Comparison of ENCODE assay signal across 8 mouse cellular contexts in the genomic region with DNA sequence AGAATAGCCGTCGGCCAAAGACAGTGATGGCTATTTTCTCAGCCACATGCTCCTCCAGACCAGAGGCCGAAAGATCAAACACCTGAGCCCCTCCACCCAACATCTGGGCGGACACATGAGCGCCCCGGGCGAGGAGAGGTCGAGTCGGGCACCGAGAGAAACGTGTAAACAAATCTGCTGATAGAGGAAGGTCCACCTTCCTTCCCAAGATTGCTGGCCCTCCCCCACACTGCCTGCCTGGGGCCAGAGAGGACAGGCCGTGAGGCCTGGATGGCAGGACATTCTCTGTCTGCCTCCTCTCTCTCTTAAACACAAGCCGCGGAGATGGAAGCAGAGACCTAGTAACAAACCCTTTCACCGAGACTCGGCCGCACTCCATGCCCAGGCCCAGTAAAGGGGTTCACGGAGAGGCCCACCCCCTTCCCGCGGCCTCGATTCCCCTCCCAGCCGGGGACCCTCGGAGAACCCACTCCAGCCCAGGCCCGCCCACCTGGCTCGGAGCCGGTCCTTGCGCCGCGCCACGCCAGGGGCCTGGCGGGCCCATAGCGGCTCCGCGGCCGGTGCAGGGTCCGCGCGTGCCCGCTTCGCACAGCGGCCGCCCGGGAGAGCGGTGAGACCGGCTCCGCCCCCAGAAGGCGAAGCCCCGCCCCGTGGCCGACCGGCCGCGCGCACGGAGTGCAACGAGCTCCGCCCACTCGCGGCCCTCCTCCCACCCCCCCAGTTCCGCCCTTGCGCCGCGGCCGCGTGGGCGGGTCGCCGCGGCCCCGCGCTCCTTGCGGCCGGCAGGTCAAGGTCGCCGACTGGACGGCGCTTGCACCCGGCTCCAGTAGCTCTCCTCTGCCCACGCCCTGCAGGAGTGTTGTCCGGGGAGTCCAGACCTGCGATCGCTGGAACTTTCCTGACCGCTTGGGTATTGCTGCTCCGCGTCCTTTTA. TPM values are rescaled to one million over a fixed set of nuclear protein-coding genes. Genes with fewer than 3 reads are reported as not detected.
A peak's percentile ranks its signal among the peaks of the same experiment; 100 is the strongest.
DNase-seq lines count a peak whose midpoint lies in the region; ATAC-seq and TF ChIP-seq lines count a peak whose summit lies in the region.

No protein-coding gene starts in this region.

- peak overlapping the region; percentile 85 for H3K4me2 ChIP-seq in forebrain, embryonic 12.5 days
- peak overlapping the region; percentile 66 for H3K4me2 ChIP-seq in heart, postnatal 0 days (ENCODE audit: low read depth, low read length)
- H3K4me2 ChIP-seq in neural tube, embryonic 14.5 days (ENCODE audit: low read depth, low read length), result peak overlapping the region; percentile 90

- peak; percentile 69 for TF ChIP-seq POLR2A in testis, adult 2 months (IDR thresholded peaks at IDR 0.05; ENCODE audit: control insufficient read depth, low read depth, low read length)

- under 1% methylated on average over 73 of the region's 85 CpGs for WGBS in forebrain, embryonic 12.5 days
- WGBS in heart, postnatal 0 days, result under 1% methylated on average over 64 of the region's 85 CpGs
- WGBS in neural tube, embryonic 14.5 days, result under 1% methylated on average over 84 of the region's 85 CpGs

- H3K4me1 ChIP-seq in forebrain, embryonic 12.5 days, result peaks cover 42% of the 10 kb centered on the region
- H3K4me1 ChIP-seq in heart, postnatal 0 days (ENCODE audit: control insufficient read depth, insufficient read depth), result peaks cover 15% of the 10 kb centered on the region
- H3K4me1 ChIP-seq in neural tube, embryonic 14.5 days (ENCODE audit: control insufficient read depth, insufficient read depth, low read length), result peaks cover 25% of the 10 kb centered on the region
- H3K4me1 ChIP-seq in testis, adult 2 months (ENCODE audit: control insufficient read depth, insufficient read depth, low read length), result peaks cover 19% of the 10 kb centered on the region

- H3K9me3 ChIP-seq in forebrain, embryonic 12.5 days, result no peaks in the 10 kb centered on the region
- no peaks in the 10 kb centered on the region for H3K9me3 ChIP-seq in heart, postnatal 0 days (replicated peaks; ENCODE audit: control insufficient read depth, low read length)
- H3K9me3 ChIP-seq in neural tube, embryonic 14.5 days (ENCODE audit: control insufficient read depth, low read length), result no peaks in the 10 kb centered on the region

- no peaks in the 10 kb centered on the region; the same call in 1 of the 2 replicates for H3K27me3 ChIP-seq in forebrain, embryonic 12.5 days
- H3K27me3 ChIP-seq in heart, postnatal 0 days (ENCODE audit: control insufficient read depth, insufficient read depth, low read length), result no peaks in the 10 kb centered on the region
- no peaks in the 10 kb centered on the region for H3K27me3 ChIP-seq in neural tube, embryonic 14.5 days (ENCODE audit: control insufficient read depth, insufficient read depth, low read length)
- H3K27me3 ChIP-seq in testis, adult 2 months (ENCODE audit: control insufficient read depth, insufficient read depth, low read length), result no peaks in the 10 kb centered on the region

- peak overlapping the region; percentile 80 for H3K27ac ChIP-seq in forebrain, embryonic 12.5 days
- peak overlapping the region; percentile 95 for H3K27ac ChIP-seq in heart, postnatal 0 days (ENCODE audit: low read depth)
- H3K27ac ChIP-seq in neural tube, embryonic 14.5 days (ENCODE audit: low read depth, low read length), result peak overlapping the region; percentile 83
- peak overlapping the region; percentile 97 for H3K27ac ChIP-seq in testis, adult 2 months (ENCODE audit: control insufficient read depth, insufficient read depth, low read depth, low read length)

- TF ChIP-seq CTCF in heart, postnatal 0 days (IDR thresholded peaks at IDR 0.05; ENCODE audit: low read depth), result 0 out of 2 replicates have a peak, but pooled peaks have one; percentile 4
- TF ChIP-seq CTCF in testis, adult 2 months (IDR thresholded peaks at IDR 0.05; ENCODE audit: control insufficient read depth, insufficient read depth, insufficient replicate concordance, low read depth, low read length), result no peak

- H3K4me3 ChIP-seq in forebrain, embryonic 12.5 days (replicated peaks), result peak overlapping the region; percentile 80
- H3K4me3 ChIP-seq in heart, postnatal 0 days (ENCODE audit: low read depth, low read length), result peak overlapping the region; percentile 93
- H3K4me3 ChIP-seq in neural tube, embryonic 14.5 days (ENCODE audit: low read depth, low read length), result peak overlapping the region; percentile 75
- peak overlapping the region; percentile 99 for H3K4me3 ChIP-seq in testis, adult 2 months (ENCODE audit: control insufficient read depth, low read depth, low read length)

- peak overlapping the region; percentile 87 for H3K9ac ChIP-seq in forebrain, embryonic 12.5 days
- H3K9ac ChIP-seq in heart, postnatal 0 days (replicated peaks; ENCODE audit: low read depth, low read length), result peak overlapping the region; percentile 69
- H3K9ac ChIP-seq in neural tube, embryonic 14.5 days (replicated peaks; ENCODE audit: low read depth, low read length), result peak overlapping the region; percentile 88

- TF ChIP-seq EP300 in heart, postnatal 0 days (IDR thresholded peaks at IDR 0.05; ENCODE audit: low read depth), result peak; percentile 37; the same call in 1 of the 2 replicates

- peak; percentile 39; the same call in 1 of the 2 replicates for ATAC-seq in cerebellum, adult (ENCODE audit: insufficient number of reproducible peaks, low FRiP score, low TSS enrichment)
- ATAC-seq in forebrain, embryonic 12.5 days (ENCODE audit: low FRiP score), result peak; percentile 73
- peak; percentile 78 for ATAC-seq in heart, postnatal 0 days (ENCODE audit: insufficient read depth, low read depth)
- ATAC-seq in neural tube, embryonic 14.5 days (ENCODE audit: low read depth), result peak; percentile 70

- H3K36me3 ChIP-seq in forebrain, embryonic 12.5 days (replicated peaks), result peaks cover 27% of the 10 kb centered on the region
- H3K36me3 ChIP-seq in heart, postnatal 0 days (replicated peaks; ENCODE audit: control insufficient read depth, insufficient read depth, low read length), result peaks cover 29% of the 10 kb centered on the region
- H3K36me3 ChIP-seq in neural tube, embryonic 14.5 days (ENCODE audit: control insufficient read depth, insufficient read depth, low read length), result peaks cover 24% of the 10 kb centered on the region
- no peaks in the 10 kb centered on the region; the same call in 1 of the 2 replicates for H3K36me3 ChIP-seq in testis, adult 2 months (ENCODE audit: control insufficient read depth, insufficient read depth, low read length)

- peak; percentile 89 for DNase-seq in ES-CJ7 (ENCODE audit: low read depth, low spot score)
- DNase-seq in heart, postnatal 0 days (ENCODE audit: low spot score), result peak; percentile 91
- peak; percentile 96 to 97 for DNase-seq in kidney, postnatal 4 days
- DNase-seq in lung, adult 18-20 months, result peak; percentile 88 to 91

RNA-seq across cellular contexts. Expression of gene Slc25a39, which starts 0.6 kb away (rescaled TPM):
- 173 TPM in 2 replicates for polyA plus RNA-seq in forebrain, embryonic 12.5 days (2016; fragmentation: Nextera tagmentation; extraction: Ambion mirVana)
- total RNA-seq in heart, postnatal 0 days (2014; rRNA removed; ENCODE audit: low replicate concordance), result 281 and 322 TPM in 2 replicates
- polyA plus RNA-seq in heart, postnatal 0 days (2015; fragmentation: Nextera tagmentation; extraction: Ambion mirVana), result 267 and 269 TPM in 2 replicates
- 141 and 144 TPM in 2 replicates for polyA plus RNA-seq in neural tube, embryonic 14.5 days (2014; fragmentation: Nextera tagmentation; extraction: Ambion mirVana)
- 1,405 and 1,456 TPM in 2 replicates for polyA plus RNA-seq in testis, adult 2 months (2012; rRNA removed)

RNA-seq across cellular contexts. Expression of gene Rundc3a, which starts 14.0 kb away (rescaled TPM):
- polyA plus RNA-seq in forebrain, embryonic 12.5 days (2016; fragmentation: Nextera tagmentation; extraction: Ambion mirVana), result 103 and 113 TPM in 2 replicates
- total RNA-seq in heart, postnatal 0 days (2014; rRNA removed; ENCODE audit: low replicate concordance), result 12.5 TPM in 1 of 2 replicates, not detected in the other
- 0.74 and 0.92 TPM in 2 replicates for polyA plus RNA-seq in heart, postnatal 0 days (2015; fragmentation: Nextera tagmentation; extraction: Ambion mirVana)
- 97.8 and 115 TPM in 2 replicates for polyA plus RNA-seq in neural tube, embryonic 14.5 days (2014; fragmentation: Nextera tagmentation; extraction: Ambion mirVana)
- 53.7 and 55.6 TPM in 2 replicates for polyA plus RNA-seq in testis, adult 2 months (2012; rRNA removed)

RNA-seq across cellular contexts. Expression of gene Grn, which starts 22.9 kb away (rescaled TPM):
- 55.5 and 57.6 TPM in 2 replicates for polyA plus RNA-seq in forebrain, embryonic 12.5 days (2016; fragmentation: Nextera tagmentation; extraction: Ambion mirVana)
- 134 and 162 TPM in 2 replicates for total RNA-seq in heart, postnatal 0 days (2014; rRNA removed; ENCODE audit: low replicate concordance)
- polyA plus RNA-seq in heart, postnatal 0 days (2015; fragmentation: Nextera tagmentation; extraction: Ambion mirVana), result 174 and 176 TPM in 2 replicates
- polyA plus RNA-seq in neural tube, embryonic 14.5 days (2014; fragmentation: Nextera tagmentation; extraction: Ambion mirVana), result 43.3 and 68.2 TPM in 2 replicates
- polyA plus RNA-seq in testis, adult 2 months (2012; rRNA removed), result 21.1 TPM in 2 replicates

RNA-seq across cellular contexts. Expression of gene Fam171a2, which starts 40.3 kb away (rescaled TPM):
- 13.3 and 15.2 TPM in 2 replicates for polyA plus RNA-seq in forebrain, embryonic 12.5 days (2016; fragmentation: Nextera tagmentation; extraction: Ambion mirVana)
- total RNA-seq in heart, postnatal 0 days (2014; rRNA removed; ENCODE audit: low replicate concordance), result 40.8 and 58.6 TPM in 2 replicates
- 1.7 and 1.8 TPM in 2 replicates for polyA plus RNA-seq in heart, postnatal 0 days (2015; fragmentation: Nextera tagmentation; extraction: Ambion mirVana)
- polyA plus RNA-seq in neural tube, embryonic 14.5 days (2014; fragmentation: Nextera tagmentation; extraction: Ambion mirVana), result 25.4 and 38.4 TPM in 2 replicates
- polyA plus RNA-seq in testis, adult 2 months (2012; rRNA removed), result 0.88 and 1.2 TPM in 2 replicates

RNA-seq across cellular contexts. Expression of gene Slc4a1, which starts 41.2 kb away (rescaled TPM):
- polyA plus RNA-seq in forebrain, embryonic 12.5 days (2016; fragmentation: Nextera tagmentation; extraction: Ambion mirVana), result 21.2 and 25.7 TPM in 2 replicates
- 1.9 and 7.5 TPM in 2 replicates for total RNA-seq in heart, postnatal 0 days (2014; rRNA removed; ENCODE audit: low replicate concordance)
- polyA plus RNA-seq in heart, postnatal 0 days (2015; fragmentation: Nextera tagmentation; extraction: Ambion mirVana), result 1.3 and 3.1 TPM in 2 replicates
- 1.6 and 2.4 TPM in 2 replicates for polyA plus RNA-seq in neural tube, embryonic 14.5 days (2014; fragmentation: Nextera tagmentation; extraction: Ambion mirVana)
- not detected in 2 replicates for polyA plus RNA-seq in testis, adult 2 months (2012; rRNA removed)

Comparison
In these comparisons a context has a peak if more than half of its experiments do, and no peak if none do; other contexts are left out.
1. Peak in every context shown above with its lines: DNase-seq, ATAC-seq, H3K4me3 ChIP-seq and H3K27ac ChIP-seq.
2. RNA of gene Rundc3a, which starts 14.0 kb away (polyA plus RNA-seq): 97.8 to 115 TPM in neural tube, embryonic 14.5 days, 103 to 113 TPM in forebrain, embryonic 12.5 days and 53.7 to 55.6 TPM in testis, adult 2 months; 0.74 to 0.92 TPM in heart, postnatal 0 days; every median in the first group is over 10 times any median in the second.